Mouse (Mus musculus): ENCODE results near the gene Ltb4r2. TPM values are rescaled to one million over a fixed set of nuclear protein-coding genes. Genes with fewer than 3 reads are reported as not detected.

The Ltb4r2 gene
- polyA plus RNA-seq, 1 experiment = 0.83 TPM

DNA sequence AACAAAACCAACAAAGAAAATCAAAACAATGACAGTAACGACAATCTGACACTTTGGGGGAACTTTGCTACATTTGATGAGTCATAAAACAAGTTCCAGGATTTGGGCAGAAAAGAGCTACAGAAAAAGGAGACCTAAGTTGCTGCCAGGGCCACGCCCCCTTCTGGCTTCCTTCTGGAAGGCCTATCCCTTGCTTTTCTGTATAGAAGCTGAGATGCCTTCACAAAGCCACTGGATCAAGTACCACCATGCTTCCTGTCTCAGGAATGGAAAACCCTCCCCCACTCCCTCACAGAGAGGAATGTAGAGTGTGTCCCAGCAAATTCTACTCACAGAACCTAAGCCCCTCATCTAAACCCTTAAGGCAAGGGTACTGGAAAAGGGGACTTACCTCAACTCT, 32.7 kb downstream of the Ltb4r2 start:
- WGBS = 69% methylated on average over 2 of the region's 2 CpGs
- Histone ChIP-seq H3K4me3 (ENCODE audit: extremely low read depth, insufficient read depth, insufficient read length) (no peak overlapping the region), H3K27me3 (ENCODE audit: control insufficient read depth, insufficient read depth, low read length) (no peaks in the 10 kb centered on the region), H3K27ac (ENCODE audit: insufficient read depth, low read length) (no peak overlapping the region), H3K36me3 (ENCODE audit: control insufficient read depth, insufficient read depth, low read length) (no peaks in the 10 kb centered on the region), H3K4me1 (ENCODE audit: control insufficient read depth, insufficient read depth, insufficient read length) (no peaks in the 10 kb centered on the region)
- TF ChIP-seq POLR2A (IDR thresholded peaks at IDR 0.05; ENCODE audit: low read depth, low read length) = no peak
- DNase-seq (ENCODE audit: low read depth in 1 of 2, low spot score in 2 of 2) = no peak

DNA sequence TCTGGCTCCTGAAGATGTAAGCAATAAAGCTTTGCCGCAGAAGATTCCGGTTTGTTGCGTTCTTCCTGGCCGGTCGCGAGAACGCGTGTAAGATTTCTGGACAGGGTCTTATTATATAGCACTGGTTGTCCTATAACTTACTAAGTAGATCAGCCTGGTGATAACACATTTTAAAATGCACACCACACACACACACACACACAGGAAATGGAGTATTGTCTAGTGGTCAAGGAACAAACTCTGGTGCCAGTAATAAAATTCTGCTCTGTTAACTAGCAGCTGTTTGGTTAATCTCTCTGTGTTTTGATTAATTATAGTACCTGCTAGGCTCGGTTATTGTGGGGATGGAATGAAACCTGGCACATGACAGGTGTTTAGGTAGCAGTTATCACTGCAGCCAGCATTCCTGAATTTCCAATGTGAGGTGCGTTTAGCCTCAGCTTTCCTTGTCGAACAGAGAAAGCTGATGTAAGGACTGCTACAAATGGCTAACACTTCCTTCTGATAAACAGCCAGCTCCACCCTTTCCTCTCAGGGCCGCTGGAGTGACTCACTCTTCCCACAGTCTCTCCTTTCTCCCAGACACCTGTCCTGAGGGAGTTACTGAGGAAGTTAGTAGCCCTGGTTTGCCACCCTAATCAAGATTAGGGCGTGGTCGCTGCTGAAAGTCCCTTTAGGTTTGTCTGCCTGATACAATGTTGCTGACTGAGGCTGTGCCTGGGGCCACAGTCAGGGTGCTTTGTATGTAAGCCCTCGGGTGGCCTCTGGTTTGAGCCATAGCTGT, 34.3 kb downstream of the Ltb4r2 start:
- no peaks in the 10 kb centered on the region for H3K36me3 ChIP-seq (ENCODE audit: control insufficient read depth, insufficient read depth, low read length)
- no peaks in the 10 kb centered on the region for H3K4me1 ChIP-seq (ENCODE audit: control insufficient read depth, insufficient read depth, insufficient read length)
- DNase-seq (ENCODE audit: low read depth in 1 of 2, low spot score in 2 of 2) = no peak
- H3K4me3 ChIP-seq (ENCODE audit: extremely low read depth, insufficient read depth, insufficient read length) = no peak overlapping the region
- no peaks in the 10 kb centered on the region for H3K27me3 ChIP-seq (ENCODE audit: control insufficient read depth, insufficient read depth, low read length)
- no peak overlapping the region for H3K27ac ChIP-seq (ENCODE audit: insufficient read depth, low read length)
- WGBS = 68% methylated on average over 15 of the region's 15 CpGs
- no peak for TF ChIP-seq POLR2A (IDR thresholded peaks at IDR 0.05; ENCODE audit: low read depth, low read length)
- no peak for TF ChIP-seq CTCF (IDR thresholded peaks at IDR 0.05; ENCODE audit: extremely low read depth, insufficient read depth, insufficient read length, insufficient replicate concordance)

Other genes with a start within 250 kb of the Ltb4r2 start
- 0.02 and 0.40 TPM in 2 replicates for gene Nrl, start 236.4 kb upstream of the Ltb4r2 start, polyA plus RNA-seq (2012; rRNA removed)
- gene Pck2, start 221.2 kb upstream of the Ltb4r2 start, polyA plus RNA-seq (2012; rRNA removed) = 47.9 and 53.3 TPM in 2 replicates
- 73.4 and 77.6 TPM in 2 replicates for gene Dcaf11, start 201.4 kb upstream of the Ltb4r2 start, polyA plus RNA-seq (2012; rRNA removed)
- gene A730061H03Rik, start 201.0 kb upstream of the Ltb4r2 start, polyA plus RNA-seq (2012; rRNA removed) = 5.6 and 6.3 TPM in 2 replicates
- 1.4 and 1.5 TPM in 2 replicates for gene Fitm1, start 185.8 kb upstream of the Ltb4r2 start, polyA plus RNA-seq (2012; rRNA removed)
- 101 and 118 TPM in 2 replicates for gene Psme1, start 183.3 kb upstream of the Ltb4r2 start, polyA plus RNA-seq (2012; rRNA removed)
- 14.5 and 15.0 TPM in 2 replicates for gene Emc9, start 176.1 kb upstream of the Ltb4r2 start, polyA plus RNA-seq (2012; rRNA removed)
- gene Psme2, start 170.3 kb upstream of the Ltb4r2 start, polyA plus RNA-seq (2012; rRNA removed) = 60.4 and 67.7 TPM in 2 replicates
- gene Rnf31, start 169.7 kb upstream of the Ltb4r2 start, polyA plus RNA-seq (2012; rRNA removed) = 52.5 and 63.2 TPM in 2 replicates
- gene Irf9, start 157.9 kb upstream of the Ltb4r2 start, polyA plus RNA-seq (2012; rRNA removed) = 101 and 154 TPM in 2 replicates
- gene Rec8, start 143.4 kb upstream of the Ltb4r2 start, polyA plus RNA-seq (2012; rRNA removed) = 0.92 and 2.4 TPM in 2 replicates
- gene Ipo4, start 125.5 kb upstream of the Ltb4r2 start, polyA plus RNA-seq (2012; rRNA removed) = 56.7 and 62.4 TPM in 2 replicates
- gene Gm49378, start 123.5 kb upstream of the Ltb4r2 start, polyA plus RNA-seq (2012; rRNA removed) = 8.2 and 8.9 TPM in 2 replicates
- gene Tm9sf1, start 117.6 kb upstream of the Ltb4r2 start, polyA plus RNA-seq (2012; rRNA removed) = 44.6 and 45.1 TPM in 2 replicates
- 1.6 TPM in 2 replicates for gene Tssk4, start 111.2 kb upstream of the Ltb4r2 start, polyA plus RNA-seq (2012; rRNA removed)
- 19.7 and 19.9 TPM in 2 replicates for gene Mdp1, start 100.9 kb upstream of the Ltb4r2 start, polyA plus RNA-seq (2012; rRNA removed)
- 11.6 and 15.9 TPM in 2 replicates for gene Gmpr2, start 89.5 kb upstream of the Ltb4r2 start, polyA plus RNA-seq (2012; rRNA removed)
- gene Nedd8, start 89.3 kb upstream of the Ltb4r2 start, polyA plus RNA-seq (2012; rRNA removed) = 158 and 177 TPM in 2 replicates
- gene Tinf2, start 79.6 kb upstream of the Ltb4r2 start, polyA plus RNA-seq (2012; rRNA removed) = 19.0 and 20.8 TPM in 2 replicates
- 23.3 and 33.9 TPM in 2 replicates for gene Tgm1, start 47.5 kb upstream of the Ltb4r2 start, polyA plus RNA-seq (2012; rRNA removed)
- gene Rabggta, start 39.2 kb upstream of the Ltb4r2 start, polyA plus RNA-seq (2012; rRNA removed) = 47.3 and 62.6 TPM in 2 replicates
- gene Dhrs1, start 15.7 kb upstream of the Ltb4r2 start, polyA plus RNA-seq (2012; rRNA removed) = 62.7 and 86.6 TPM in 2 replicates
- gene Nop9, start 15.7 kb upstream of the Ltb4r2 start, polyA plus RNA-seq (2012; rRNA removed) = 15.1 and 17.2 TPM in 2 replicates
- 0.33 and 0.46 TPM in 2 replicates for gene Cideb, start 3.0 kb upstream of the Ltb4r2 start, polyA plus RNA-seq (2012; rRNA removed)
- gene Ltb4r1, start 4.5 kb downstream of the Ltb4r2 start, polyA plus RNA-seq (2012; rRNA removed) = 4.2 and 6.6 TPM in 2 replicates
- 16.3 and 17.3 TPM in 2 replicates for gene Adcy4, start 22.7 kb downstream of the Ltb4r2 start, polyA plus RNA-seq (2012; rRNA removed)
- 38.8 and 48.4 TPM in 2 replicates for gene Ripk3, start 27.4 kb downstream of the Ltb4r2 start, polyA plus RNA-seq (2012; rRNA removed)
- 4.6 and 5.0 TPM in 2 replicates for gene Nfatc4, start 61.7 kb downstream of the Ltb4r2 start, polyA plus RNA-seq (2012; rRNA removed)
- gene Nynrin, start 92.6 kb downstream of the Ltb4r2 start, polyA plus RNA-seq (2012; rRNA removed) = 2.5 and 3.0 TPM in 2 replicates
- 0.07 and 0.13 TPM in 2 replicates for gene Cbln3, start 123.0 kb downstream of the Ltb4r2 start, polyA plus RNA-seq (2012; rRNA removed)
- 30.3 and 31.6 TPM in 2 replicates for gene Khnyn, start 123.5 kb downstream of the Ltb4r2 start, polyA plus RNA-seq (2012; rRNA removed)
- gene Sdr39u1, start 138.9 kb downstream of the Ltb4r2 start, polyA plus RNA-seq (2012; rRNA removed) = 22.3 and 25.1 TPM in 2 replicates
- 1.0 and 1.4 TPM in 2 replicates for gene Cma1, start 183.2 kb downstream of the Ltb4r2 start, polyA plus RNA-seq (2012; rRNA removed)
- not detected in 2 replicates for gene Cma2, start 189.6 kb downstream of the Ltb4r2 start, polyA plus RNA-seq (2012; rRNA removed)